Mouse (Mus musculus) embryonic facial prominence, embryonic 10.5 days (tissue): ENCODE data around the gene Moap1. TPM values are rescaled to one million over a fixed set of nuclear protein-coding genes. Genes with fewer than 3 reads are reported as not detected.

ENCODE experiments used
- DNase-seq: peaks from one replicate; pipeline ENCODE4 v3.0.0-alpha.2; 2017; ENCODE audit warnings: low spot score
- H3K27ac ChIP-seq: fragments of 300-500 bp; sonication (generic); replicated peaks from 2 replicates; pipeline ENCODE4 v1.5.1; 2016; ENCODE audit warnings: mild to moderate bottlenecking
- H3K27me3 ChIP-seq: fragments of 300-500 bp; sonication (generic); replicated peaks from 2 replicates; pipeline ENCODE4 v1.6.1; 2016; ENCODE audit warnings: low read depth, mild to moderate bottlenecking; ENCODE audit not compliant: poor library complexity, severe bottlenecking
- H3K36me3 ChIP-seq: fragments of 300-500 bp; sonication (generic); replicated peaks from 2 replicates; pipeline ENCODE4 v1.6.1; 2016; ENCODE audit warnings: mild to moderate bottlenecking, moderate library complexity
- H3K4me1 ChIP-seq: fragments of 300-500 bp; sonication (generic); 2 replicates; pipeline ENCODE4 v1.6.1; 2016
- H3K4me3 ChIP-seq: fragments of 300-500 bp; sonication (generic); 2 replicates; pipeline ENCODE4 v1.5.1; 2016; ENCODE audit warnings: mild to moderate bottlenecking, moderate library complexity
- H3K9me3 ChIP-seq: fragments of 300-500 bp; sonication (generic); 2 replicates; pipeline ENCODE4 v1.6.1; 2016; ENCODE audit warnings: mild to moderate bottlenecking
- WGBS: fragments of 180-500 bp; shearing (Covaris S2); methylation state at CpG from one replicate; pipeline ENCODE4 v1.1.7; 2016; 5-methylcytosine and 5-hydroxymethylcytosine counted together
- polyA plus RNA-seq: library from polyadenylated mRNA; unstranded; fragments of >200 nt; fragmentation: Nextera tagmentation; extraction: Ambion mirVana; gene quantifications from 2 replicates; pipeline ENCODE4 v1.2.1, GENCODE M21; 2016

Gene Moap1
- polyA plus RNA-seq, 1 experiment from 2014 or later = 35.4 TPM

DNA sequence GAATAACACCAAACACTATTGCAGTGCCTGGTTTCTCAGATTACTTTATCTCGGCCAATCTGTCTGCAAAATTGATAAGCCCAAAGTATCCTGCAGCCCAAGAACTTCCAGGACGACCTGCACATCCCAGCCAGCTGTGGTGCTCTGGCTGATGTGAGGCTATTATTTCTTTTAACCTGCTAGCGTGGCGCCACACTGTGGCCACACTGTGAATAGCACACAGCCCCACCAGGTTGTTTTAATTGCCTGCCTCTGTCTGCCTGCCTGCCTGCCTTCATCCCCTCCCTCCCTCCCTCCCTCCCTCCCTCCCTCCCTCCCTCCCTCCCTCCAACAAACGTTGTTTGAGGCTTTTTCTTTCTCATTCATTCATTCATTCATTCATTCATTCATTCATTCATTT, 10.1 kb downstream of the Moap1 start:
- Histone ChIP-seq H3K27me3 (no peaks in the 10 kb centered on the region), H3K27ac (no peak overlapping the region), H3K9me3 (no peaks in the 10 kb centered on the region), H3K36me3 (no peaks in the 10 kb centered on the region), H3K4me3 (no peak overlapping the region), H3K4me1 (peaks cover 25% of the 10 kb centered on the region)
- 11% methylated on average over 5 of the region's 5 CpGs for WGBS
- DNase-seq = peak; percentile 81

DNA sequence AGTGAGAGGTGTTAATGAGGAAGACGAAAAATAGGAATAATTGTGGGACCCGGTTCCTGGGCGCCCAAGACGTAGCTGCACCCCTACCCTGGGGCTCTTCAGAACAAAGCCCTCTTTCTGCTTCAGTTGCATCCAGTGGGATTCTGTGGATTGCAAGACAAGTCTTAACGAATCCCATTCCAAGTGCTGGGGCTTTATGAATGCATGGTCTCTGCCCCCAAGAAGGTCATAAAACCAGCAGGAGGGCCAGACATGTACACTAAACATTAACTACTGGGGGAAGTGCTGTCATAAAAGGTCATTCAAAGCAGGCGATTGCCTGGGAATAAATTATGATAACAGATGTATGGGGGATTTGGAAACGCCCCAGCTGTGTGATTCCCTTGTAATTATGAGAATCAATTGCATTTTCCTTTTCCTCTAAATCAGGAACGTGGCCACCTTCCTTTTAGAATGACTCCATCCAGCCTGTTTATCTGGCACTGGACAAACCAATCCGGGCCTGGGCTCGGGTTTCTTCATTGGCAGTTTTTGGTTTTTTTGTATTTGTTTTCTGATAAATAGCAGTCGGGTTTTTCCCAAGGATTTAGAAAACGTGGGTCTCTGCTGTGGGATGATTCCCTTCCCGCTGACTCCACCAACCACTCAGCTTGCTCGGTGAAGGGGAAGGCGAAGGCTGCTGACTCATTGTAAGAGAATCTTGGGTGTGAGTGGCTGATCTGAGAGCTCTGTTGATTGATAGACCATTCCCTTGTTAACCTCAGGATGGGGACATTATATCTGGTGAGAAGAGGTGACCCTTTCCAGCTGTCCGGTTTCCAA, 12.5 kb downstream of the Moap1 start:
- DNase-seq = no peak
- WGBS = 47% methylated on average over 16 of the region's 16 CpGs

DNA sequence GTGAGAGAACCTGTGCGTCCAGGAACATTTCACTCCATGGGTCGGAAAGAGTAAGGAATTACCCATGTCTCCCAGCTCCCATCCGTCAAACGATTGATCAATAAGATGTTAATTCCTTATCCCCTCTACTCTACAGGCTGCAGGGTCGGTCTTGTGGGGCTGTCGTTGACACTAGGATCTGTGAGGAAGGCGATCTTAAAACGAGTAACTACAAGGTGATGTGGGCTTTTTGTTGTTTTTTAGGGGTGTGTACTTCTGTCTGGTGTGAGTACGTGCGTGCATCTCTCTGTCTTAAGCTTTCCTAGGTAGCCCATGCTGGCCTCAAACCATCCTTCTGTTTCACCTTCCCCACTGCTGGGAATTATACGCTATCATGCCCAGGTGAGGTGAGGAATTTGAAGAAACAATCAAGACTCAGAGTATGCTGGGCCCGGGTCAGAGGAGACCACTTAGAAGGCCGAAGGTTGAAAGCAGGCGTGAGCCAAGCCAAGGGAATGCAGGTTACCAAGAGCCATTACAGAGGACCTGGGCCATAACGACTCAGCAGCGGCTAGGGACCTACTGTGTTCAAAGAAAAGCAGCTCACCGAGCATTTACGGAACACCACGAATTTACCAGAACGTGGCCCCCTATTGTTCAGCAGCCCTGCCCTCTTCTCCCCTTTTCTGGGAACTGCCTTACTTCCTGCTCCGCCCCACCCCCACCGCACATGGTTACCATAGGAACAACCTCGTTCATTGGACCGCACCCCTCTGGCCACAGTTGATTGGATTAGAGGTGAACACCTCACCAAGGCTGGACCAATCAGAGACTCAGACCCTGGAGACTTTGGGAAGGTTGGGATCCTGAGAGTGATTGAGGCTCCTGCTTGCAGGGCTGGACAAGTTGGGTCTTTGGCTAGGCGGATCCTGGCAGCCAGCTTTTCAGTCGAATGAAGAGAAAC, 13.3 kb downstream of the Moap1 start:
- Histone ChIP-seq H3K4me3 (peak overlapping the region; percentile 47), H3K4me1 (peaks cover 25% of the 10 kb centered on the region), H3K27me3 (no peaks in the 10 kb centered on the region), H3K9me3 (no peaks in the 10 kb centered on the region), H3K36me3 (no peaks in the 10 kb centered on the region), H3K27ac (peak overlapping the region; percentile 92)
- peak; percentile 94 for DNase-seq
- whole genome bisulfite sequencing = 33% methylated on average over 26 of the region's 26 CpGs

More for the DNA sequence above, 12.5 kb downstream of the Moap1 start:
- Histone ChIP-seq H3K4me1 (peaks cover 25% of the 10 kb centered on the region), H3K9me3 (no peaks in the 10 kb centered on the region), H3K36me3 (no peaks in the 10 kb centered on the region), H3K27me3 (no peaks in the 10 kb centered on the region), H3K4me3 (peak overlapping the region; percentile 47), H3K27ac (peak overlapping the region; percentile 92)

DNA sequence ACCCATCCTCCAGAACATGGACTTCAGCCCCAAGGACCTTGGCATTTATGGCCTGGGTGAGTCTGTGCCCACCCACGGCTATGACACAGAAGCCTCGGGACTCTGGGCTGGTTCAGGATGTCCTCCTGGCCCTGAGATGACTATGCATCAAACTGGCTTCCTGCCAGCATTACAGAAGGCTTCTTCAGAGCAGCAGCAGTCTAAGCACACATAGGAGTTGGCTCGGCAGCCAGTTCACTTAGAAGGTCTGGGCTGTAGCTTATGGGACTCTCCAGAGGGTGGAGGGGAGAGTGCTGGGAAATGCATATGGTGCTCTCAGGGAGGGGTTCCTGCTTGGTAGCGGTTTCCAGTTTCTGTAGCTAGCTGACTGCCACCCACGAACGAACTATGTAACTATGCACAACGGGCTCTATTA, 17.7 kb downstream of the Moap1 start:
- 83% methylated on average over 7 of the region's 7 CpGs for WGBS
- H3K4me3 ChIP-seq = no peak overlapping the region
- H3K9me3 ChIP-seq = no peaks in the 10 kb centered on the region
- no peaks in the 10 kb centered on the region for H3K27me3 ChIP-seq
- H3K4me1 ChIP-seq = peaks cover 24% of the 10 kb centered on the region
- no peak for DNase-seq
- no peak overlapping the region for H3K27ac ChIP-seq
- no peaks in the 10 kb centered on the region for H3K36me3 ChIP-seq

DNA sequence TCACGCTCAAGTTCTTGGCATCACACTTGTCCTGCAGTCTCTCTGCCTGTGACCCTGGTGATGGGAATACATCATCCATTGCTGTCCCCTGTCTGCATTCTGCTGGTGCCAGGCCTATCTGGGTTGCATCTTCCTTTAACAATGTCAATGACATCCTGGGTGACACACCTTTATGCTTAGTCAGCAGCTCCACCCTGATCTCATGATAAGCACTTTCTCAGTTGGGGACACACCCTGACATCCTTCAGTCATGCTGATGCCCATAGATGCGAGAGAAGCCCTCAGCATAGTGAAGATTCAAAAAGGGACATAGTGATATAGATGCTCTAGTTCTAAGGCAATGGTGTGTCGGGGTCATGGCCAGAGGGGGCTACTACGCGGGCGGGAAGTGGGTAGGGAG, 18.3 kb downstream of the Moap1 start:
- Histone ChIP-seq H3K27me3 (no peaks in the 10 kb centered on the region), H3K4me3 (no peak overlapping the region), H3K36me3 (no peaks in the 10 kb centered on the region), H3K9me3 (no peaks in the 10 kb centered on the region), H3K27ac (no peak overlapping the region), H3K4me1 (peaks cover 18% of the 10 kb centered on the region)
- 91% methylated on average over 6 of the region's 6 CpGs for WGBS
- no peak for DNase-seq

DNA sequence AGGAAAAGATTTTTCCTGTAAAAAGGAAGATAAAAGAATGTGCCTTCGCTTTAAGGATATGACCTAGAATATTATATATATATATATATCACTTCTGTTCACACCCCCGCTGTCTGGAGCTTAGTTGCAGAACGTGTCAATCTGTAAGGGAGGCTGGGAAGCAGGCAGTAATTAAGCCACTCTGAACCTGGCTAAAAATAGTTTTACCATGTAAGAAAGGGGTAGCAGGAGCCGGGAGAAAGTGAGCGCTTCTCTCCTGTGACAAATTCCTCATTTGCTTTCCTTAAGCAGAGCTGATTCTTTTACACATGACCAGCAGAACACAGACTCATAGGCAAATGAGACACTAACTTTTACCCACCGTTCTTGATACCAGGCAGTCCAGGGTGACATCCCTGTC, 19.6 kb downstream of the Moap1 start:
- no peak overlapping the region for H3K27ac ChIP-seq
- no peak overlapping the region for H3K4me3 ChIP-seq
- H3K27me3 ChIP-seq = no peaks in the 10 kb centered on the region
- DNase-seq = no peak
- no peaks in the 10 kb centered on the region for H3K36me3 ChIP-seq
- H3K9me3 ChIP-seq = no peaks in the 10 kb centered on the region
- peaks cover 17% of the 10 kb centered on the region for H3K4me1 ChIP-seq
- WGBS = 77% methylated on average over 6 of the region's 6 CpGs

DNA sequence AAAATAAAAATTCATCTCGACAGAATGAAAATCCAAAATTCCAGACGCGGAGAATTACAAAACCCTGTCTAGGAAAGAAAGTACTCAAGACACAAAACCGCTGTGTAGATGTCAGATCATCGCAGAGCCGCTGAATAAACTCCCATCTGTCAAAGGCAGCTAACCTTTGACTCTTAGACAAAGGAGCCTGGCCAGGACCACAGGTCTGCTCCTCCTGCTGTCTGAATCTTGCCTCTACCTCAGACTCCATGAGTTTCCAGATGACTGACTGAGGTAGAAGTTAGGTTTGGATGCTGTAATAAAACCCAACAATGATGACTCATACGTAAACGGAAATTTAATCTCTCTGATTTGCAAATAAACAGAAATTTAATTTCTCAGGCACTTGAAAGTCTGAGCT, 20.5 kb downstream of the Moap1 start:
- no peak overlapping the region for H3K27ac ChIP-seq
- H3K36me3 ChIP-seq = no peaks in the 10 kb centered on the region
- H3K4me1 ChIP-seq = peaks cover 17% of the 10 kb centered on the region
- no peaks in the 10 kb centered on the region for H3K27me3 ChIP-seq
- H3K9me3 ChIP-seq = no peaks in the 10 kb centered on the region
- no peak overlapping the region for H3K4me3 ChIP-seq
- no peak for DNase-seq
- 72% methylated on average over 8 of the region's 8 CpGs for whole genome bisulfite sequencing

DNA sequence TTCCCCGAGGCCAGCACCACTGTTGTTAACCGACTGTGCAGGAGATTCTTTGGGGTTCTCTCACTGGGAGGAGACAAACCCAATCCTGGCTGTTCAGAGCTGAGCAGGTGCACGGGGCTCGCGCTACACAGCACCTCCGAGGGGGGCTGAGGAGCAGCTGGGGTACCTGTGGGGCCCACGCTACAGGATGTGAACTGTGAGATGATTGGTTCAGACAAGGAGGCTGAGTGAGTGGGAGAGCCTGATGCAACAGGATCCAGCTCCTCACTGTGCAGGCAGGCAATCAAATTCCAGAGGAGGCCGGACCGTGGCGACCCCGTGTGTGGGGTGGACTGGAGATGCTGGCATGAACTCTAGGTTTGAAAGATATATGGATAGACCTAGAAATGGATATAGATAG, 21.0 kb downstream of the Moap1 start:
- WGBS = 64% methylated on average over 11 of the region's 11 CpGs
- H3K9me3 ChIP-seq = no peaks in the 10 kb centered on the region
- DNase-seq = no peak

DNA sequence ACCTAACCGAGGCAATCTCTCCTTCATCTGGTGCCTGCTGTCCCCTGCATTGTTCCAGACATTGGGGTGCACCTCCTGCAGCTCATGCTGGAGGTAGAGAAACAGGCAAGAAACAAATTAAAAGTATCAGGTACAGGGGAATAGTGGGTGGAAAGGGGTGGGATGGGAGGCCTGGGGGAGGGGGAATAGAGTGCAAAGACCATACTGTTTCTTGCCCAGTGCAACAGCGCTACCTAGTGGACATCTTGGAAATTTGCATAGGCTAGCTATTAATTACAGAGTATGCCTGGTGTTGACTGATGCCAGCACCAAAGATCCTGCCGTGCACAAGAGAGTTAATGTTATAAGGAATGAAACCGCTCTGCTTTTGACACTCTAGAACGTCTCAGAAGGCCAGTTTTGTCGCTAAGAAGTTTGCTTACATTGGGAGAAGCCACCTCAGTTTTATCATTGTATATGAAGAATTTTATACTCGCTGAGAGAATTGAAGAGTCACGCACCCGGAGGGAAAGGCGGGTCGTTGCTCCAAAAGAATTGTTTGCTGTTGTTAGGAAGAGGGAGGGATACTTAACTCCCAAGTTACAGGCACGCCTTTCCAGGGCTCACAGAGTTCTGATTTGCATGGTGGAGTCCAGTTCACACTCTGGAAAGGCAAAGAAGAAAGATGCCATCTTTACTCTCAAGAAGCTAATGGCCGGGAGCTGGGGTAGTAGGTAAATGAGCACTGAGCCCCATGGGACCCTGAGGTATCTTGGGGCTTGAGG, 23.7 kb downstream of the Moap1 start:
- no peak overlapping the region for H3K27ac ChIP-seq
- no peaks in the 10 kb centered on the region for H3K36me3 ChIP-seq
- peak; percentile 71 for DNase-seq
- H3K27me3 ChIP-seq = no peaks in the 10 kb centered on the region
- WGBS = 31% methylated on average over 13 of the region's 13 CpGs
- no peak overlapping the region for H3K4me3 ChIP-seq
- no peaks in the 10 kb centered on the region for H3K9me3 ChIP-seq
- peaks cover 17% of the 10 kb centered on the region for H3K4me1 ChIP-seq

More for the DNA sequence above, 21.0 kb downstream of the Moap1 start:
- no peaks in the 10 kb centered on the region for H3K27me3 ChIP-seq
- peaks cover 17% of the 10 kb centered on the region for H3K4me1 ChIP-seq
- peak overlapping the region; percentile 40; the same call in 1 of the 2 replicates for H3K27ac ChIP-seq
- H3K36me3 ChIP-seq = no peaks in the 10 kb centered on the region
- H3K4me3 ChIP-seq = no peak overlapping the region

DNA sequence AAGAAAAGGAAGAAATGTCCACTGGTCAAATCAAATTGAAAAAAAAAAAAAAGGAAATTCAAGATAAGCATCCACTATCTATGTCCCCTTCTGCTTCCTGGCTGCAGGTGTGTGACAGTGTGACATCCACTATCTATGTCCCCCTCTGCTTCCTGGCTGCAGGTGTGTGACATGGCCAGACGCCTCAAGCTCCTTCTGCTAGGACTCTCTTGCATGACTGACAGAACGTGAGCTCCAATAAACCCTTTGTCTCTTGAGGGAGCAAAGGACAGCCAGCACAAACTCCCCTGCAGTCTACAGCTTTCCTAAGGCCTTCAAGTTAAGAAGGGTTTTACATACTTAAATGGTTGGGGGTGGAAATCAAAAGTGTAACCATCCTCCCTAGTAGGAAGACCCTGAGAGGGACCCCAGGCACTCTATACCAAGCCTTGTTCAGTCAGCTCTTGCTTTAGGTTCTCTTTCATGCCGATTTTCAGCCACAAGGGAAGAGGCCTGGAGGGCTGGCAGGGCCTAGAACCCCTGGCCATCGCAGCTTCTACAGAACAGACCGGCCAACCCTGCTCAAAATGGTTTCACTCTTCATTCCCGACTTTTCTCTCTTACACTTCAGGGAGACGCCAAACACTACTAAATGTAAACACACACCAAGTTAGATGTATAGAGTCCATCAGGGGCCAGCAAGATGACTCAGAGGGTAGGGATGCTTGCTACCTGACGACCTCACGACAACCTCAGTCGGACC, 28.6 kb downstream of the Moap1 start:
- H3K36me3 ChIP-seq = no peaks in the 10 kb centered on the region
- H3K9me3 ChIP-seq = no peaks in the 10 kb centered on the region
- 84% methylated on average over 10 of the region's 10 CpGs for WGBS
- no peak overlapping the region for H3K4me3 ChIP-seq
- peaks cover 19% of the 10 kb centered on the region for H3K4me1 ChIP-seq
- no peaks in the 10 kb centered on the region for H3K27me3 ChIP-seq
- no peak for DNase-seq
- no peak overlapping the region for H3K27ac ChIP-seq

DNA sequence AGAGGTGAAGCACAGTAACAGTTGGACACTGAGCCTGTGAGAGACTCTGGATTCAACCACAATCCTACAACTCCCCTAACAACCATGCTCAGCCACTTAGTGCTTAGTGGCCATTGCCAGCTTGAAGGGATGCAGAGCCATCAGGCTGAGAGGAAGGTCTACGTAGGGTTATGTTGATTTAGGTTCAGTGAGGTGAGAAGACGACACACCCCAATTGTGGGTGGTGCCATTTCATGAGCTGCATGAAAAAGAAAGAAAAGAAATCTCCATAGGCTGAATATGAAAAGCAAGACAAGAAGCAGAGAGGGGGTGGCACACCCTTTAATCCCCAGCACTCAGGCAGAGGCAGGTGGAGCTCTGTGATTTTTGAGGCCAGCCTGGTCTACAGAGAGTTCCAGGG, 29.3 kb downstream of the Moap1 start:
- Histone ChIP-seq H3K27ac (no peak overlapping the region), H3K36me3 (no peaks in the 10 kb centered on the region), H3K4me3 (no peak overlapping the region), H3K4me1 (peaks cover 13% of the 10 kb centered on the region), H3K27me3 (no peaks in the 10 kb centered on the region), H3K9me3 (no peaks in the 10 kb centered on the region)
- WGBS = 79% methylated on average over 2 of the region's 2 CpGs
- DNase-seq = no peak
